Mouse (Mus musculus) small intestine, adult 2 months (tissue): Measurements from ENCODE around the gene Tspyl2.

Experiments
- CTCF ChIP-seq: fragments of 200-500 bp; IDR thresholded peaks from 2 replicates; pipeline ENCODE4 v1.5.1; 2012; ENCODE audit warnings: low read depth, mild to moderate bottlenecking, control low read depth, inconsistent platforms, low read length, moderate library complexity, mixed read lengths; ENCODE audit not compliant: insufficient replicate concordance, insufficient read length; ENCODE audit errors: extremely low read depth
- POLR2A ChIP-seq: fragments of 200-500 bp; IDR thresholded peaks from 2 replicates; pipeline ENCODE4 v1.6.1; 2012; ENCODE audit warnings: low read depth, mild to moderate bottlenecking, control low read depth, inconsistent platforms, low read length, moderate library complexity

DNA sequence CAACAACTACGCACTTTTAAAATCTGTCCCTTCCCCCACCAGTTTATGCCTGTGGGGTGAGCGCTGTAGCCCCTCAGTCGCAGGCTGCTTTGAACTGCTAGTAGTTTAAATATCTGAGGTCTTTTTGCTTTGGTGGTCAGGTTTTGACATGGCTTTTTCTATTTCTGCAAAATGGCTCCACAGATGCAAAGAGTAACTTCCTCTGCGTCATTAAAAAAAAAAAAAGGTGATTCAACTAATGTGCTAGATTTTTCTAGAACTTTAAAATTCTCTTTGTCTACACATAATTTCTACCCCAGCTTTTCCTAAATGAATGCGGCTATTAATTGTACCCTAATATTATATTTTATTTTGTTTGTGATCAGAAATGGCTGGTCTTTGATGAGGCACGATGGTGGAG is 678 bp upstream of the Tspyl2 start:
- TF ChIP-seq POLR2A: no peak
- TF ChIP-seq CTCF: no peak
